Mouse (Mus musculus): ENCODE data around the gene Hdgf.

Gene Hdgf

DNA sequence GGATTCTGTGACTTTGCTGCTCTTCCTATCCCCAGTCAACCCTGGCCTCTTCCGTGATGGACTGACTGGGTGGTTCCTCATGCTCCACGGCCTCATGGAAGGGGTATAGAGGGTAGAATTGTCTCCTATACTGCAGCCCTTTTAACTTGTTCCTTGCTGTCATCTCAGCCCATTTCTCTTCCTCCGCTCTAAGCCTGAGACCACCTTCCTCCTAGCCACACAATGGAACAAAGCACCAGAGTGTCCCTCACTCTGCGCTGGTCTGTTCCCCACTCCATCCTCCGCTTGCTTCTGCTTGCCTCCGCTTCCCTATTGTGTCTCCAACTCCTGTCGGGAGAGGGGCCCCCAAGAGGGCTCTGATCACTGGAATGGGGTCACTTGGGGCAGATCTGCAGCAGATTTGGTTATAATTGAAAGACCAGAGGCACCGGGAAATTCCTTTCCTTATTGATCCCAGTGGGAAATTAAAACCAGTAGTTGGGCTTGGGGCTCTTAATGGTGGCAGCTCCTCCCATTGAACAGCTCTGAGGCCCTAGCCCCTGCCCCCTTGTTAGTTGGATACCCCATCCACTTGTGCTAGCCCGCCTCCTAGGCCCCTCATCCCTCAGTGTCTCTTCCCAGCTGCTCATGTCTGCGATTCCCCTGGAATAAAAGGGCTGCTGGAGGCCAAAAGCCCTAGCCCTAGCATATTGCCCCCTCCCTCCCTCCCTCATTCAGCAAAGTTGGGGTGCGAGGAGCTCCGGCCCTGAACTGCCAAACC is 39.8 kb downstream of the Hdgf start:
- DNase-seq (ENCODE audit: low spot score): no peak

GRCm38 (mm10) chr3:87946541-87946860 is 40.4 kb downstream of the Hdgf start:
- no peak for DNase-seq (ENCODE audit: low spot score)

GRCm38 (mm10) chr3:87947056-87947810 is 41.1 kb downstream of the Hdgf start:
- DNase-seq (ENCODE audit: low spot score): no peak

DNA sequence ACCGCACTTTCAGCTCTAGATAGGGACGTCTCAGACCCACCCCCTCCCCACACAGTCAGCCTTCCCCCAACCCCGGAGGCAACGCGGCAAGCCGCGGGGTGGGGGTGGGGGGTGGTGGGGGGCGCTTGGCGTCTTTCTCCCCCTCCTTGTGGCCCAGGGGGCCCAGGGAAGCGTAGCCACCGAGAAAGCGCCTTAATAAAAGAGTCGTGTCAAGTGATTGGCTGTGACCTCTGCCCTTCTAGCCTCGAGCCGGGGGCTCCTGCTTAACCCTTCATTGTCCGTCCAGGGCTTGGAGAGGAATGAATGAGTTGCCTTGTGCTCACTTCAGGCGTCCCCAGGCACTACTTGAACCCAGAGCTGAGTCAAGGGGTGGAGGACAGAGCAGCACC is 41.7 kb downstream of the Hdgf start:
- no peak for DNase-seq (ENCODE audit: low spot score)

DNA sequence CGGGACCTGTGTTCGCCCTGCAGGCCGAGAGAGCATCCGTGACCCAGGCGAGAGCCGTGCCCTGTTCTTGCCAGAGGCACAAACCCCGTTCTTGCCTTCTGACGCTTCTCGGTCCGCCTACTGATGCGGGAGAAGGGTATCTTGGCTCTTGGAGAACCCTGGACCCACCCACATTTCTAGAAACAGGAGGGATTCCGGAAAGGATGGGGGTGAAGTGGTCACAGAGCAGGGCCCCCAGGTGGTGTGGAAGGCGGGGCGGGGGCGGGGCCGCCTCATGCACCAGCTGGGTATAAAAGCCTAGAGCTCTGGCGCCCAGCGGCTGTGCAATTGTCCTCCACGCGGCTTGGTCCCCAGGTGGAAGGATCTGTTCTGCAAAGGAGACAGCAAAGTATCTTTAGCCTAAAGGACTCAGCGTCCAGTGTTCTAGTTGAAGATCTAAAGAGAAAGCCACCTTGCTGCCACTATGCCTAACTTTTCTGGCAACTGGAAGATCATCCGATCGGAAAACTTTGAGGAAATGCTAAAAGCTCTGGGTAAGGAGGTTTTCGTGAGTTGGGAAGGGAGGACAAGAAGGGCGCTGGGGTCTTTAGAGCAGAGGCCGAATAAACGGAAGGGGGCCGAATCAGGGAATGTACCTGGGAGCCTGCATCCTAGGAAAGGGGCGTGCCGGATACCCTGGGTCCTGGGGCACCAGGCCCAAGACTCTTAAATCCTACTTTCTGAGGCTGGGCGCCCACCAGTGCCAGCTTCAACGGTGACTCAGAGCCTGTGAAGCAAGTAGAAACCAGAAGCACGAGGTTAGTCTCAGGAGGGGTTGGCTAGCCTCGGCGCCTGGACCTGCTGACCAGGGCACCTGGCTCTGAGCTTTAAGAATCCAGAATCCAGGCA is 42.5 kb downstream of the Hdgf start, which contains the start of gene Crabp2:
Gene Crabp2 (plus strand): TSS at position 289 of the 888 bp plus-strand sequence.
- no peak for DNase-seq (ENCODE audit: low spot score)

DNA sequence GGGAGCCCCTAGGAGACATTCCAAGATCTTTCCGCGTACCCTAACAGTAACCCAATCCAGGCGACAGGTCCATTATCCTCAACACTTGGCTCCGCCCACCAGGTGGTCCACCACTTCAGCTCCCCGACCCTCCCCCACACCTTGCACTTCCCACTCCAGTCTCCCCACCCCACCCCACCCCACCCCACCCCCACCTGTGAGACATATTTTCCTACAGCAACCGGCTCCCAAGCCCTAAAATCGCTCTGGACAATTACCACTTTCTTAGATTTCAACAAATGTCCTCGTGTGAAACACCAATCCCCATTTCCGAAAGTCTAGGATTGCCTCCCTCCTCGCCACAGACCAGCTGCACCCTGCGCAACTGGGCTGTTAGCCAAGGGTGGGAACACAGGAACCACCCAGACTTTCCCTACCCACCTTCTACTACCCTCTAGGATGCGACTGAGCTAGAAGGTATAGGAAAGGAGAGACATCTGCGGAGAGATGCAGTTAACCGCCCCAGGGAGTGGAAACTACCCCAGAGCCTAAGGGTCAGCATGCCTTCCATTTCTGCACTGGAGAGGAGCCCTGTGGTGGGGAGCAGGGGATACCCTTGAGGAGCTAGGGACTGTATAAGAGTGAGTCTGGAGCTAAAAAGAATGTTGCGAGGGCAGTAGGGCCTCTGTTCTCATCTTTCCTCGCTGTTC is 43.3 kb downstream of the Hdgf start:
- DNase-seq (ENCODE audit: low spot score): no peak

GRCm38 (mm10) chr3:87949955-87950515 is 43.9 kb downstream of the Hdgf start:
- DNase-seq (ENCODE audit: low spot score): no peak

DNA sequence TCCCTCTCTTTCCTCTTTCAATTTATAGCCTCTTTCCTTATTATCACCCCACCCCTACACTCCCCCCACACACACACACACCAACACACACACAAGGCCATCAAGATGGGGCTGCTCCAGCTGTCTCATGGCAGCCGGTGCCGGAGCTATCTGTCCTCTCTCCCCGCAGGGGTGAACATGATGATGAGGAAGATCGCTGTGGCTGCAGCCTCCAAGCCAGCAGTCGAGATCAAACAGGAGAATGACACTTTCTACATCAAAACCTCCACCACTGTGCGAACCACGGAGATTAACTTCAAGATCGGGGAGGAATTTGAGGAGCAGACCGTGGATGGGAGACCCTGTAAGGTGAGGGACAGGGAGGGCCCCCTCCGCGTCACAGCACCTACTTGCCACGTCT is 45.8 kb downstream of the Hdgf start:
- DNase-seq (ENCODE audit: low spot score): no peak

GRCm38 (mm10) chr3:87952440-87952839 is 46.3 kb downstream of the Hdgf start:
- no peak for DNase-seq (ENCODE audit: low spot score)

DNA sequence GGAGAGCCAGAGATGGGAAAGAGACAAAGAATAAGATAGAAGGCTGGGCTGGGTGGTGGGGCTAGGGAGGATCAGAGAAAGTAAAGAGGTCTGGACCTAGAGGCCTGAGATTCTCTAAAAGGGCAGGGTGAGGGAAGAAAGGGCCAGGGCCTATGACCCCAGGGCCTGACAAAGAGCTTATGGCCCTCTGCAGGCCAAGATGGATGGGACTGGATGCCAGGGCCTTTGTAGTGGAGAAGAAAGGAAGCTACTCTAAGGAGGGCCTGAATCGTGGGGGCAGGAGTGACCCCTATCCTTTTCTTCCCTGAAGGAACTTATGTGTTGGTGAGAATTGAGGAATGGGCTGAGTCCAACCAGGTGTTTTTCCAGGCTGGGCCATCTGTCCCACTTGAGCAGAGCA is 51.9 kb downstream of the Hdgf start:
- no peak for DNase-seq (ENCODE audit: low spot score)

GRCm38 (mm10) chr3:87958476-87958875 is 52.4 kb downstream of the Hdgf start:
- DNase-seq (ENCODE audit: low spot score): peak; percentile 63

- DNase-seq (ENCODE audit: low spot score): no peak
These were observed 52.8 kb downstream of the Hdgf start for GRCm38 (mm10) chr3:87958967-87959366.

DNA sequence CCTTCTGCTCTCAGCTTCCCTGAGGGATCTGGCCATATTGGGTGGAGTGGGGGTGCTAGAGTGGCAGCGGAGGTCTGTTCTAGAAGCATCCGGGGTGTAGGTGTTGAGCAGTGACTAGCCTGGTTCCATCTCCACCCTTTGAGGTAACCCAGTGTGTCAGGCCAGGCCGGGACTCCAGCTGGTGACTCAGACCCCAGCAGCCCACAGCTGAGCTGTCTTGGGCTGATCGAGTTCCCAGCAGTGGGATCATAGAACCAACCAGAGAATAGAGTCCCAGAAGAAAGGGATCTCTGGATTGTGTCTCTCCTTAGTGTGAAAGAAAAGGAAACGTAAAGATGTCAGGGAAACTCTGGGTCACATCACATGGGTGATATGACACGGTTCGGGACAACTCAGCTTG is 53.2 kb downstream of the Hdgf start:
- peak; percentile 22 for DNase-seq (ENCODE audit: low spot score)

GRCm38 (mm10) chr3:87960191-87960585 is 54.1 kb downstream of the Hdgf start:
- no peak for DNase-seq (ENCODE audit: low spot score)

- peak; percentile 91 for DNase-seq (ENCODE audit: low spot score)
These were observed 54.6 kb downstream of the Hdgf start for GRCm38 (mm10) chr3:87960586-87961191.

Measured in urinary bladder, postnatal 14 days (tissue).